Mouse (Mus musculus): Measurements from ENCODE around the gene Socs3. TPM values are rescaled to one million over a fixed set of nuclear protein-coding genes. Genes with fewer than 3 reads are reported as not detected.

Gene Socs3
- polyA plus RNA-seq, 1 experiment from 2014 or later = 13.5 TPM

- Histone ChIP-seq H3K27ac (0 out of 2 replicates have a peak overlapping the region, but pooled peaks have one; percentile 33), H3K36me3 (peaks cover 58% of the 10 kb centered on the region), H3K27me3 (no peaks in the 10 kb centered on the region), H3K4me2 (no peak overlapping the region), H3K9ac (no peak overlapping the region), H3K4me3 (no peak overlapping the region), H3K4me1 (peaks cover 28% of the 10 kb centered on the region), H3K9me3 (no peaks in the 10 kb centered on the region)
- 0 out of 2 replicates have a peak, but pooled peaks have one; percentile 17 for ATAC-seq (ENCODE audit: borderline replicate concordance, extremely low read depth, low FRiP score, low TSS enrichment)
- WGBS = 63% methylated on average over 5 of the region's 5 CpGs
These were observed 34.4 kb upstream of the Socs3 start for GRCm38 (mm10) chr11:118004217-118004616.

GRCm38 (mm10) chr11:118003718-118004117, 33.9 kb upstream of the Socs3 start:
- Histone ChIP-seq H3K36me3 (peaks cover 58% of the 10 kb centered on the region), H3K9me3 (no peaks in the 10 kb centered on the region), H3K4me3 (no peak overlapping the region), H3K4me2 (no peak overlapping the region), H3K27me3 (no peaks in the 10 kb centered on the region), H3K9ac (no peak overlapping the region), H3K27ac (peak overlapping the region; percentile 33; the same call in 1 of the 2 replicates), H3K4me1 (peaks cover 23% of the 10 kb centered on the region)
- no peak for ATAC-seq (ENCODE audit: borderline replicate concordance, extremely low read depth, low FRiP score, low TSS enrichment)
- 58% methylated on average over 5 of the region's 5 CpGs for WGBS

- H3K27ac ChIP-seq = peak overlapping the region; percentile 33; the same call in 1 of the 2 replicates
- no peak overlapping the region for H3K4me2 ChIP-seq
- H3K27me3 ChIP-seq = no peaks in the 10 kb centered on the region
- no peak overlapping the region for H3K9ac ChIP-seq
- no peak for ATAC-seq (ENCODE audit: borderline replicate concordance, extremely low read depth, low FRiP score, low TSS enrichment)
- WGBS = 93% methylated on average over 14 of the region's 14 CpGs
- no peaks in the 10 kb centered on the region for H3K9me3 ChIP-seq
- H3K4me1 ChIP-seq = peaks cover 22% of the 10 kb centered on the region
- H3K4me3 ChIP-seq = no peak overlapping the region
- peaks cover 58% of the 10 kb centered on the region for H3K36me3 ChIP-seq
These were observed 33.3 kb upstream of the Socs3 start for GRCm38 (mm10) chr11:118003176-118003575.

- ATAC-seq (ENCODE audit: borderline replicate concordance, extremely low read depth, low FRiP score, low TSS enrichment) = no peak
These were observed 30.8 kb upstream of the Socs3 start for GRCm38 (mm10) chr11:118000565-118001215.

GRCm38 (mm10) chr11:118000083-118000482, 30.2 kb upstream of the Socs3 start:
- Histone ChIP-seq H3K9me3 (no peaks in the 10 kb centered on the region), H3K4me2 (no peak overlapping the region), H3K36me3 (peaks cover 44% of the 10 kb centered on the region), H3K4me1 (peaks cover 18% of the 10 kb centered on the region), H3K4me3 (no peak overlapping the region), H3K27ac (no peak overlapping the region), H3K9ac (no peak overlapping the region), H3K27me3 (no peaks in the 10 kb centered on the region)
- 33% methylated on average over 1 of the region's 1 CpGs for WGBS
- no peak for ATAC-seq (ENCODE audit: borderline replicate concordance, extremely low read depth, low FRiP score, low TSS enrichment)

More at GRCm38 (mm10) chr11:118000565-118001215, 30.8 kb upstream of the Socs3 start:
- Histone ChIP-seq H3K4me2 (no peak overlapping the region), H3K27me3 (no peaks in the 10 kb centered on the region), H3K4me3 (no peak overlapping the region), H3K36me3 (peaks cover 50% of the 10 kb centered on the region), H3K9me3 (no peaks in the 10 kb centered on the region), H3K9ac (no peak overlapping the region), H3K4me1 (peaks cover 12% of the 10 kb centered on the region), H3K27ac (no peak overlapping the region)
- 86% methylated on average over 7 of the region's 7 CpGs for WGBS

GRCm38 (mm10) chr11:117999260-117999934, 29.6 kb upstream of the Socs3 start:
- H3K27me3 ChIP-seq = no peaks in the 10 kb centered on the region
- H3K9me3 ChIP-seq = no peaks in the 10 kb centered on the region
- no peak overlapping the region for H3K9ac ChIP-seq
- peaks cover 38% of the 10 kb centered on the region for H3K36me3 ChIP-seq
- no peak for ATAC-seq (ENCODE audit: borderline replicate concordance, extremely low read depth, low FRiP score, low TSS enrichment)
- no peak overlapping the region for H3K4me2 ChIP-seq
- 73% methylated on average over 6 of the region's 6 CpGs for WGBS
- no peak overlapping the region for H3K27ac ChIP-seq
- H3K4me1 ChIP-seq = peaks cover 25% of the 10 kb centered on the region
- H3K4me3 ChIP-seq = no peak overlapping the region

- peaks cover 27% of the 10 kb centered on the region for H3K4me1 ChIP-seq
- no peak overlapping the region for H3K9ac ChIP-seq
- no peaks in the 10 kb centered on the region for H3K9me3 ChIP-seq
- H3K36me3 ChIP-seq = peaks cover 28% of the 10 kb centered on the region
- H3K27me3 ChIP-seq = no peaks in the 10 kb centered on the region
- H3K4me3 ChIP-seq = no peak overlapping the region
- H3K4me2 ChIP-seq = no peak overlapping the region
- H3K27ac ChIP-seq = no peak overlapping the region
- WGBS = 92% methylated on average over 4 of the region's 4 CpGs
- no peak for ATAC-seq (ENCODE audit: borderline replicate concordance, extremely low read depth, low FRiP score, low TSS enrichment)
These were observed 28.5 kb upstream of the Socs3 start for GRCm38 (mm10) chr11:117998356-117998755.

GRCm38 (mm10) chr11:117997085-117997484, 27.2 kb upstream of the Socs3 start:
- Histone ChIP-seq H3K27me3 (no peaks in the 10 kb centered on the region), H3K4me3 (no peak overlapping the region), H3K4me1 (peaks cover 39% of the 10 kb centered on the region), H3K27ac (no peak overlapping the region), H3K4me2 (no peak overlapping the region), H3K9me3 (no peaks in the 10 kb centered on the region), H3K36me3 (peaks cover 18% of the 10 kb centered on the region), H3K9ac (no peak overlapping the region)
- 94% methylated on average over 2 of the region's 2 CpGs for WGBS
- no peak for ATAC-seq (ENCODE audit: borderline replicate concordance, extremely low read depth, low FRiP score, low TSS enrichment)

GRCm38 (mm10) chr11:117996066-117996465, 26.2 kb upstream of the Socs3 start:
- no peak for ATAC-seq (ENCODE audit: borderline replicate concordance, extremely low read depth, low FRiP score, low TSS enrichment)
- no peak overlapping the region for H3K27ac ChIP-seq
- H3K4me3 ChIP-seq = no peak overlapping the region
- WGBS = 47% methylated on average over 3 of the region's 3 CpGs
- peaks cover 49% of the 10 kb centered on the region for H3K4me1 ChIP-seq
- H3K9ac ChIP-seq = no peak overlapping the region
- H3K9me3 ChIP-seq = no peaks in the 10 kb centered on the region
- H3K36me3 ChIP-seq = peaks cover 8% of the 10 kb centered on the region
- no peak overlapping the region for H3K4me2 ChIP-seq
- no peaks in the 10 kb centered on the region for H3K27me3 ChIP-seq

- WGBS = 62% methylated on average over 3 of the region's 3 CpGs
- Histone ChIP-seq H3K36me3 (peaks cover 4% of the 10 kb centered on the region; the same call in 1 of the 2 replicates), H3K27ac (no peak overlapping the region), H3K4me2 (no peak overlapping the region), H3K4me3 (no peak overlapping the region), H3K4me1 (peaks cover 51% of the 10 kb centered on the region), H3K9me3 (no peaks in the 10 kb centered on the region), H3K27me3 (no peaks in the 10 kb centered on the region), H3K9ac (no peak overlapping the region)
- no peak for ATAC-seq (ENCODE audit: borderline replicate concordance, extremely low read depth, low FRiP score, low TSS enrichment)
These were observed 25.8 kb upstream of the Socs3 start for GRCm38 (mm10) chr11:117995661-117996060.

GRCm38 (mm10) chr11:117995255-117995654, 25.4 kb upstream of the Socs3 start:
- no peak overlapping the region for H3K4me3 ChIP-seq
- H3K4me2 ChIP-seq = no peak overlapping the region
- H3K36me3 ChIP-seq = no peaks in the 10 kb centered on the region
- no peaks in the 10 kb centered on the region for H3K27me3 ChIP-seq
- H3K27ac ChIP-seq = no peak overlapping the region
- WGBS = 75% methylated on average over 2 of the region's 2 CpGs
- H3K4me1 ChIP-seq = peaks cover 51% of the 10 kb centered on the region
- H3K9ac ChIP-seq = no peak overlapping the region
- H3K9me3 ChIP-seq = no peaks in the 10 kb centered on the region
- no peak for ATAC-seq (ENCODE audit: borderline replicate concordance, extremely low read depth, low FRiP score, low TSS enrichment)

Measured in lung, embryonic 15.5 days (tissue).